Mouse (Mus musculus) CD4-positive helper T cell, adult 2 months (primary cell): ENCODE results near the gene Gm3424.
"Not testable (repeated sequence)": the region's sequence is repeated elsewhere in the genome, so short reads cannot be mapped to it uniquely, and the experiment has no call there.

ENCODE experiments used
- DNase-seq: peaks from one replicate; pipeline ENCODE4 v3.0.0-alpha.2; 2012; ENCODE audit warnings: low read depth, missing footprints, low spot score

The Gm3424 gene

GRCm38 (mm10) chr14:5830229-5830628, at the start of gene Gm3424:
Gene Gm3424, minus strand, starts transcription at chr14:5830329.
- DNase-seq = not testable (repeated sequence)

GRCm38 (mm10) chr14:5879791-5880190, 49.7 kb upstream of the Gm3424 start:
- not testable (repeated sequence) for DNase-seq

- not testable (repeated sequence) for DNase-seq
These were observed 49.0 kb upstream of the Gm3424 start for GRCm38 (mm10) chr14:5879136-5879535.

GRCm38 (mm10) chr14:5855911-5856310, 25.8 kb upstream of the Gm3424 start:
- not testable (repeated sequence) for DNase-seq

- not testable (repeated sequence) for DNase-seq
These were observed 17.3 kb downstream of the Gm3424 start for GRCm38 (mm10) chr14:5812699-5813356.

GRCm38 (mm10) chr14:5807882-5808281, 22.2 kb downstream of the Gm3424 start, which contains the start of gene Gm3383:
Gene Gm3383, minus strand, starts transcription at chr14:5807982.
- DNase-seq = not testable (repeated sequence)
